Mouse (Mus musculus) skeletal muscle tissue, adult 2 months (tissue): ENCODE measurements around the gene Opcml.

Experiments used
- DNase-seq: peaks from one replicate; pipeline ENCODE4 v3.0.0-alpha.2; 2012; ENCODE audit warnings: low read depth, low spot score

Opcml gene

DNA sequence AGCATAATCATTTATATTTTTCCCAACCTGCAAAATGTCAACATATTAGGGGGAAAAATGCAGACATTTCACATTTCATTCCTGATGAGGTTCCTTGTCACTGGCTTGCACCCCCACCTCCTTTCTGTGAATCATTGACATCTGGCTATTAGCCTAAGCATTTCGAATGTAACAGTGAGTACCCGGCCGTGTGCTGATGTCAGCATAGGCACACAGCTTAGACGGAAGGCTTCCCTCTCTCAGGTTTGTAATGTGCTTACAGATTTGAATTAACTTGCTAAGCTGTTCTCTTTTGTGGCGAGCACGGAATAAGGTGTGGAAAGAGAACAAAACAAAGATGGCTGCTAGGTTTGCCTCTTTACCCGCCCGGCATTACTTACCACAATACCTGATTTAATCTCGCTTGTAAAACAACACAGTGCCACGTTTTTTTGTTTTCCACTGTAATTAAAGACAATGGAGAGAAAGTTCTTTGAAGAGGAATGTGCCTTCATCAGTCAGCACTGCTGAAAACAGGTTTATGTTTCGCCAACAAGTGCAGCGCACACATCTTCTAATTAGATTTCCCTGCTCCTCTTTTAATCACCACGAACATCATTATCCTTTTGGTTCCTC, 1121.1 kb downstream of the Opcml start:
- no peak for DNase-seq

DNA sequence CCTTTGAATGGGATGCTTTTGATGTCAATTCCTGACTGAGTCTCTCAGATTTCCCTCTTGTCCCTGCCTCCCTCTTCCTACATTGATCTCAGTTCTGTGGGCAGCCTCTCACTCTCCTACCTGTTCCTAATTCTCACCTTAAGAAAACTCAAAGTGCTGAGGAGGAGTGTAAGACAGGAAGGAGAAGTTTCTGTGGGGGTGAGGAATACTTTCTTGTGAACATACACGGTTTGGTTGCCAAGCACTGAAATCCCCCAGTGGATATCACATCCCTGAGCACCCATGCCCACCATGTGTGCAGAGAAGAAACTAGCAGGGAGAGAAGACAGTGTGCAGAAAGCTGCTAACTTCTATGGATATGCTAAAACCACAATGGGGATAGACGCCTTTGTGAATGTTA, 1141.5 kb downstream of the Opcml start:
- no peak for DNase-seq

DNA sequence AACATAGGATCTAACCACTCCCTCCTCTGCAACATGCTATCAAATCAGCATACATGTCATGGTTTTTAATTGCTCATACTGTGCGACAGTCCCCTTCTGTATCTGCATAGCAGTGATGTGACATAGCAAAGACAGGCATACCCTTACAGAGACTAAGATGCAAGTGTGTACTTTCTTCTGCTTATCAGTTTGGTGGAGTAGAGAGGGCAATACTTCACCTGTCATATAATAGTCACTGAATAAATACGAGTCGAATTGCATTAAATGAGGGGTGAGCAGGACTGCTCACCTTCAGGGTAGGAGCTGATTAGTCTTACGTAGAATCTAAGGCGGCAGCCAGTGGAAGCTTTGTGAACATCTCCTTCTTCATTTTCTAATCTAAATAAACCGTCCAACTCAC, 1146.6 kb downstream of the Opcml start:
- DNase-seq = no peak

DNA sequence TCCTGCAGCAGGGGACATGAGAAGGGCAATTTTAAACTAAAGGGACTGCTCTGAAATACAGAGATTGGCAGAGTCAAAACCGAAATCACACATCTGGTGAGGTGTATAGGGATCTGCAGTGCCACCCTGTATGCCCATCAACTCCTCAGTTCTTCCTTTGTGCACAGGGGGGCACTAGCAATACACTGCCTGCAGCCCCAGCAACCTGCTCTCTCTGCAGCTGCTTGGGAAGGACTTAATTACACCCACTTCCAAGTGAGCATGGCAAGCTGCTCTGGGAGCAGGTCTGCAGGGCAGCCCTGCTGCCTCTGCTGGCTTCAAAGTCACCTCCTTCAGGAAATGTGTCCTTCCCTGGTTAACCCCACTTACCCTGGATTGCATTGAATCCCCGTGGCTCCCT, 1147.4 kb downstream of the Opcml start:
- DNase-seq = no peak

DNA sequence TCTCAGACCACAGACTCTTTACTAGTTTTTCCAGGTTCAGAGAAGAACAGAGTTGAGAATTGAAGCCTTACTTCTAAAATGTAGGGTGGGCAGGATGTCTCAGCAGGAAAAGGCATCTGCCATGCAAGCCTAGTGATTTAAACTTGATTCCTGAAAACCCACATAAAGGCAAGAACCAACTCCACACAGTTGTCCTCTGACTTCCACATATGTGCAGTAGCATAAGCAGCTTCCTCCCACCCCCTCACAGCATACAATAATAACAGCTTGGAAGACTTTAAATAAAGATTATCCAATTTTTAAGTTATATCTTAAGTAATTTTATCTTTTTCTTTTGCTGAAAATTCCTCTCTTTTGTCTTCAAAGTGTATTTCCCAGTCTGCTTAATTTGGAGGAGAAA, 1150.3 kb downstream of the Opcml start:
- no peak for DNase-seq

DNA sequence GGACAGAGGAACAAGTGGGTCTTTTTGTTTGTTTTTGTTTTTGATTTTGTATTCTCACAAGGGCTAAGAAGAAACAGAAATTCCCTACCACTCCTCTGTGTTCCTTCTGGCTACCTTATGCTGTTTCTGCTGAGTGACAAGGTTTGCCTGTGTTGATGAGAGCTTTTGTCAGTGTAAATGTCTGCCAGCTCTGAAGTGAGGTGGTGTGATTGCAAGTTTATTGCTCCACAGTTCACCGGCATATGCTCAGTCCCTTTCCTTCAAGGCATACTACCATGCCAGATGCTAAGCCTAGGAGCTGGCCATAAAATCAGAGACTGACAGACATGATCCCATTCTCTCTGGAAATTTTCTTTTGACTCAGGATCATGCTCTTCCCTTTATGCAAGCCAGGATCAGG, 1178.9 kb downstream of the Opcml start:
- DNase-seq = no peak
